Mouse (Mus musculus) olfactory bulb, adult 2 months (tissue): ENCODE data around the gene Zfp770. TPM values are rescaled to one million over a fixed set of nuclear protein-coding genes. Genes with fewer than 3 reads are reported as not detected.

ENCODE experiments used
- H3K27ac ChIP-seq: fragments of 200-500 bp; 2 replicates; pipeline ENCODE4 v1.5.1; 2012; ENCODE audit warnings: low read depth, low read length; ENCODE audit not compliant: insufficient read depth
- H3K4me1 ChIP-seq: fragments of 200-500 bp; 2 replicates; pipeline ENCODE4 v1.6.1; 2012; ENCODE audit warnings: low read length; ENCODE audit not compliant: control insufficient read depth, insufficient read depth
- H3K4me3 ChIP-seq: fragments of 200-500 bp; 2 replicates; pipeline ENCODE4 v1.5.1; 2012; ENCODE audit warnings: mild to moderate bottlenecking, low read depth, low read length, moderate library complexity; ENCODE audit not compliant: insufficient read depth
- CTCF ChIP-seq: fragments of 200-500 bp; IDR thresholded peaks from 2 replicates; pipeline ENCODE4 v1.5.1; 2012; ENCODE audit warnings: low read depth, mild to moderate bottlenecking, low read length, moderate library complexity; ENCODE audit not compliant: insufficient read depth
- POLR2A ChIP-seq: fragments of 200-500 bp; IDR thresholded peaks from 2 replicates; pipeline ENCODE4 v1.6.1; 2012; ENCODE audit warnings: mild to moderate bottlenecking, low read depth, low read length, moderate library complexity; ENCODE audit not compliant: insufficient read depth
- WGBS: fragments of 180-500 bp; shearing (Covaris S2); methylation state at CpG from one replicate; pipeline ENCODE4 v1.1.7; 2018; 5-methylcytosine and 5-hydroxymethylcytosine counted together
- polyA plus RNA-seq: library from polyadenylated mRNA; stranded (reverse); fragments of >200 nt; gene quantifications from 2 replicates; pipeline ENCODE4 v1.2.4, GENCODE M21; 2012; ENCODE audit warnings: low replicate concordance; ENCODE audit not compliant: missing spikeins, insufficient read depth, insufficient read length

Zfp770 gene
- polyA plus RNA-seq, 1 experiment: not detected

DNA sequence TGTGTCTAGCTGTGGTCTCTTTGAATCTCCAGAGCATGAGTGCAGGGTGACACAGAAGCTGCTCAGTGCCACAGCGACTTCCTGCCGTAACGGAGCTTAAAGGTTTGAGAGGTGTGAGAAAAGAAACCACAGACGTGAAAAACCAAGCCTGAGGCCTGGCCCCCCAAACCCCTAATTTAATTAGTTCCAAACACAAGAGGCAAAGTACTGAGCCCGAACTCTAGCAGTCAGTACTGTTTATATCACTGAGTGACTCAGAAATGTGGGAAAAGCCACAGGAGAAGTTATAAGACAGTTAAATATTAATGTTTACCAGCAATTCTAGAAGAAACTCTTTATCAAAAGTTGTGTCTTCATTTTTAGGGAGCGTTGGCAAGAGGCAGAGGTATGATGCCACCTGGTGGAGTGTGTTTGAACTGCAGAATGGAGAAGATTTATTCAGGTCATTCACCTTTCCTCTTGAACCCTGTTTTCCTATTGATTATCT lies 55.9 kb downstream of the Zfp770 start:
- no peak for TF ChIP-seq POLR2A
- TF ChIP-seq CTCF: no peak
- 68% methylated on average over 6 of the region's 6 CpGs for WGBS
- Histone ChIP-seq H3K4me3 (no peak overlapping the region), H3K27ac (no peak overlapping the region), H3K4me1 (no peaks in the 10 kb centered on the region)

GRCm38 (mm10) chr2:114144915-114145314 lies 56.4 kb downstream of the Zfp770 start:
- TF ChIP-seq CTCF (no peak), POLR2A (no peak)
- H3K4me3 ChIP-seq: no peak overlapping the region
- H3K27ac ChIP-seq: no peak overlapping the region
- H3K4me1 ChIP-seq: no peaks in the 10 kb centered on the region
- 92% methylated on average over 5 of the region's 5 CpGs for whole genome bisulfite sequencing

- Histone ChIP-seq H3K4me1 (no peaks in the 10 kb centered on the region), H3K27ac (no peak overlapping the region), H3K4me3 (no peak overlapping the region)
- TF ChIP-seq CTCF: no peak
- TF ChIP-seq POLR2A: no peak
- 84% methylated on average over 6 of the region's 6 CpGs for WGBS
Measured at GRCm38 (mm10) chr2:114143842-114144241, 57.4 kb downstream of the Zfp770 start.

Other genes with a start within 250 kb of the Zfp770 start
- not detected in 2 replicates for gene Gjd2, start 187.8 kb downstream of the Zfp770 start, polyA plus RNA-seq
- gene Actc1, start 147.9 kb downstream of the Zfp770 start, polyA plus RNA-seq: not detected in 2 replicates
- gene Aqr, start 14.4 kb downstream of the Zfp770 start, polyA plus RNA-seq: not detected in 2 replicates